Mouse (Mus musculus) adrenal gland, adult 2 months (tissue): ENCODE results near the gene Tceanc2. TPM values are rescaled to one million over a fixed set of nuclear protein-coding genes. Genes with fewer than 3 reads are reported as not detected.
A peak's percentile ranks its signal among the peaks of the same experiment; 100 is the strongest.
"Not testable (repeated sequence)": the region's sequence is repeated elsewhere in the genome, so short reads cannot be mapped to it uniquely, and the experiment has no call there.

Source experiments
- DNase-seq: peaks from one replicate; pipeline ENCODE4 v3.0.0; 2021
- polyA plus RNA-seq: library from polyadenylated mRNA; depleted of rRNA; stranded (reverse); fragments of >200 nt; gene quantifications from 2 replicates; pipeline ENCODE4 v1.2.3, GENCODE M21; 2012
- total RNA-seq, 2 experiments: library from RNA; stranded (reverse); gene quantifications; 2 replicates each; pipeline ENCODE4 v1.2.3; 2021

Gene Tceanc2
- total and polyA plus RNA-seq, 3 experiments = 5.4 to 26.7 (median 22.7) TPM

DNA sequence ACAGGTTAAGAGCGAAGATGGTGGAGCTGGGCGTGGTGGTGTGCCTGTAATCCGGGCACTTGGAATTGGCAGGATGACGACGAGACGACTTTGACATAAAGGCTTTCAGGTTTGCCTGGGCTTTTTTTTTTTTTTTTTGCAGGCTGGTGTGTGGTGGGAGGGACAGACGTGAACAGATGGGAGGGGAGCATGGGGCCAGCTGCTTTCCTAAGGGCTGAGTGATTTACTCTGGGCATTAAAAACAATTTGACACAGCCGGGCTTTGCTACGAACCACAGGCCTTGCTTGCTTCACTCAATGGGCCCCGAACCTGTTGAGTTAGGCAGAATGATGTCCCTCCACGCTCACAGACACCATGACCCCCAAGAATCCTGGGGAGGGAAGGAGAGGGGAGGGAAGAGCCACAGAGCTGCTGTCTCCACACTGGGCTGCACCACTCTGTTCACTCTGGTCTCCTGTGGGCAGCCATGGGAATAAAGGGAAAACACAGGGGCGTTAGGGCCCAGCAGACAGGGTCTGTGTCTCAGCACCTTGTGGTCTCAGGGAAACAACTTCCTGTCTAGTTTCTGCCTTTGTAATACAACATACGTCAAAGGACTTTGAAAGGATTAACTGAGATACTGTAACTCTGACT is 51.9 kb downstream of the Tceanc2 start:
- no peak for DNase-seq

DNA sequence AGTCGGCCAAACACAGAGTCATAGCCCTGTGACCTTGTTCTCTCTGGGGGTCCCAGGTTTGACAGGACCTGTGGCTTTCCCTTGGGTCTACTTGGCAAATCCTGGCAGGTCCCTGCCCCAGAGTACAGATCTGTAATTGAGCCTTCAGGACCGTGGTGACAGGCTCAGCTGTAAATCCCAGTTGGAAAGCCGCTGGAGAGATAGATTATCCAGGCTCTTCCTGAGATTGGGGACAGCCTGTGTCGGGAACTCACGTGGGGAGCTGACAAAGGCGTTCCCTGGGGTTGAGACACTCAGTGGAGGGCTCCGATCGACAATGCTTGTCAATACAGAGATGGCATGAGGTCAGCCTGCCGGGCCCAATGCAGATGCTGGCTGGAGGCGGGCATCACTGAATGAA is 52.5 kb downstream of the Tceanc2 start:
- no peak for DNase-seq

- DNase-seq = no peak
These were observed 53.8 kb downstream of the Tceanc2 start for GRCm38 (mm10) chr4:107125101-107125500.

DNA sequence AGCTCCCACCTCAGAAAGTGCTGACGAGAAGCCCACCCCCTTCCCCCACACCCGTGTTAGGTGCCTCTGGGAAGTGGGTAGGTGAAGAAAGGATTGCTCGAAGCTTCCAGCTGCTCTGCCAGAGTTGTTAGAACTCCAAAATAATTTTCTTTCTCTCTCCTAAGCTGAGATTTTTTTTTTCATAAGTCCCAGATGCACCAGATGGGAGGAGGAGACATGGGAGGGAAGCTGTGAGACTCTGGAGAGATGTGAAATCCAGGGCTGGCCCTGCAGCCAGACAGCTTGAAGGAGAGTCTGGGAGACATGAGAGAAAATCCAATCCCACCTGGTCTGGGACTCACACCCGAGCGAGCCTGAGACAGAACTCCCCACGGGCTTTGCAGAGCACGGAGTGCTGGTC is 54.5 kb downstream of the Tceanc2 start:
- DNase-seq = no peak

- DNase-seq = peak; percentile 27
These were observed 57.6 kb downstream of the Tceanc2 start for GRCm38 (mm10) chr4:107121165-107121943.

- no peak for DNase-seq
These were observed 58.2 kb downstream of the Tceanc2 start for GRCm38 (mm10) chr4:107120676-107121075.

DNA sequence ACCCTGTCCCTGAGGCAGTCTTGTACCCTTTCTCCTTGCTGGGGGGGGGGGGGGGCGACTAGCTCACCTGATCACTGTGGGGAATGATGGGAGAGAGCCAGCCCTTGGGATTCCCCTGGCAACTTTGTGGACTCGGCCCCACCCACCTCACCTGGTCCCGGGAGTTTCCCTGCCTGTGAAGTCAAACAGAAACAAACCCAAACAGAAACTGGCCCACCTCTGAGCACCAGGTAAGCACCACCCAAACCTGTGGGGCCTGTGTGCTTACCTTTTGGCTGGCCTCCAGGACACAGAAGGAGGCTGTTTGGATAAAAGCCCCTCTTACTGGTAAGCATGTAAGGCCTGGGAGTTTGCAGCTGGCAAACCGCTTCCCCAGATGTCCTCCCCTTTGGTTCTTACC is 59.9 kb downstream of the Tceanc2 start:
- no peak for DNase-seq

- DNase-seq = peak; percentile 80
These were observed 61.1 kb downstream of the Tceanc2 start for GRCm38 (mm10) chr4:107117741-107118385.

DNA sequence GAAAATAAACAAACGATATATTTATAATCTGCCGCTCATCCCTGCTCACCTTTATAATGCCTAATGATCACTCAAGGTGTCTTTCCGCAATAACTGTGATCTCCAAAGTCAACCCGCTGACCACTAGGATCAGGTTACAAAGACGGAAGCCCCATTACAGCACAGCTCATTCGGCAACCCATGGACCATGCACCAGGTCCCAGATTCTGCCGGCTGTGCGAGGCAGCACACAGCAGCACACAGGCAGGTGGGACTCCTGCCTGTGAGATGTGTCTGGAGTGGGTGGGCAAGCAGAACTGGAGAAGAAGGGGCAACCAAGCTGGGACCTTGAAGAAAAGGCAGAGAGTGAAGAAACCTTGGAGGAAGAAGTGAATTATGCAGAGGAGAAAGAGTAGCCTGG is 64.6 kb downstream of the Tceanc2 start:
- no peak for DNase-seq

DNA sequence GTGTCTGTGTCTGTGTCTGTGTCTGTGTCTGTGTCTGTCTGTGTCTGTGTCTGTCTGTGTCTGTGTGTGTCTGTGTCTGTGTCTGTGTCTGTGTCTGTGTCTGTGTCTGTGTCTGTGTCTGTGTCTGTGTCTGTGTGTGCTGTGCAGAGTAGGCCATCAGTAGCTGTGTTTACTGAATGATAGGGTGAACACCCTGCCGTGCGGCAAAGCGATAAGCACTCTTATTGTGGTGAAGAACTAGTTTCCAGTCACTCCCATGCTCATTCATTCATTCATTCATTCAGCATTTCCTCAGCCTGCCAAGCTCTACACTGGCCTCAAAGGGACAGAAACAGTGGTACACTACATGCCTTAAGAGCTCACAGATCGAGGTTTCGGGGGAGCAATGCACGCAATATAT is 69.7 kb downstream of the Tceanc2 start:
- not testable (repeated sequence) for DNase-seq

DNA sequence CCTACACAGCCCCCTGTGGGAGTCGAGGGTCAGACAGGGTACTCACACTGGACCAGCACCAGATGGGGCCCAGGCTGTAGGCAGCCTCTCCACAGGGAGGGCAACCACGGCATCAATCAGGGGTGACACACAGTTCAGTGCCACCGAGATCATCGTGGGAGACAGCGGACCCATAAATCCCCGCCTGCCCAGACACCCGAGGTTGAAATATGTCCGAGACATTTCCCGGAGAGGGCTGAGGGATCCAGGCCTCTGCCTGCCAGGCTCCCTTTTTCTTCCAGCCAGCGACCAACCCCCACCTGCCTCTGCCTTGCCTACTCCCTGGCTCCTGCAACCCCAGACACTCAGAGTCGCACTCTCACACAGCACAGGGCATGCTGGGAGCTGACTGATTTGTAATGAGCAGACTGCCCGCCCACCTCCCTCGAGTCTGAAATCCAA is 70.6 kb downstream of the Tceanc2 start:
- DNase-seq = peak; percentile 50

- DNase-seq = no peak
These were observed 72.1 kb downstream of the Tceanc2 start for GRCm38 (mm10) chr4:107106777-107107176.

GRCm38 (mm10) chr4:107102220-107102619 is 76.7 kb downstream of the Tceanc2 start:
- DNase-seq = no peak

- no peak for DNase-seq
These were observed 80.0 kb downstream of the Tceanc2 start for GRCm38 (mm10) chr4:107098791-107099525.

DNA sequence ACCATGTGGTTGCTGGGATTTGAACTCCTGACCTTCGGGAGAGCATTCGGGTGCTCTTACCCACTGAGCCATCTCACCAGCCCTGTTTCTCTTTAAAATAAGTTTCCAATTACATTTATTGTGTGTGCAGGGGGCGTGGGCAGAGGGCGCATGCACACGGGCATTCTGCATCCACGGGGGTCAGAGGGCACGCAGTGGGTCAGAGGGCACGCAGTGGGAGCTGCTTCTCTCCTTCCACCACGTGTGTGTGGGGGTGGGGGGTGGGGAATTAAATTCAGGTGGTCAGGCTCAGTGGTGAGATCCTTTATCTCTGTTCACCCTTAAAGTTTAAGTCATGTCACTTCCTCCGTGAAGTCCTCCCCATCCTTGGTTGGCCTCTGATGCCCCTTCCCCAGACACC is 80.5 kb downstream of the Tceanc2 start:
- DNase-seq = no peak

DNA sequence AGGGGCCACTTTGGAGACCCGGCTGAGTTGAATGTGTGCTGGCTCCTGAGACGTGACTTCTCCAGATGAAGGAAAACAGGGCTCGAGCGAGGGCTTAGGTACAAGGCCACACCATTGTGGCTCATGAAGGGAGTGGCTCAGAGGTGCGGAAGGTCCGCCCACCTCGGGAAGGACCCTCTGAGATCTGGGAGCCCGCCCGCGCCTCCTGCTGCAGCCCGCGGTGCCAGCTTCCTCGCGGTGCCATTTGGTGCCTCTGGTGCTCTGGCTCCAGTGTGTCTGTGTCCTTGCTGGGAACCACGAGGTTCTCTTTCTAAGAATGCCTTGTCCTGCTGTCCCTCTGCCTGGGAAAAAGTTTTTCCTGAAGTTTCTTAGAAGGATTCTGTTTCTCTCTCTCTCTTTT is 81.0 kb downstream of the Tceanc2 start:
- peak; percentile 26 for DNase-seq

DNA sequence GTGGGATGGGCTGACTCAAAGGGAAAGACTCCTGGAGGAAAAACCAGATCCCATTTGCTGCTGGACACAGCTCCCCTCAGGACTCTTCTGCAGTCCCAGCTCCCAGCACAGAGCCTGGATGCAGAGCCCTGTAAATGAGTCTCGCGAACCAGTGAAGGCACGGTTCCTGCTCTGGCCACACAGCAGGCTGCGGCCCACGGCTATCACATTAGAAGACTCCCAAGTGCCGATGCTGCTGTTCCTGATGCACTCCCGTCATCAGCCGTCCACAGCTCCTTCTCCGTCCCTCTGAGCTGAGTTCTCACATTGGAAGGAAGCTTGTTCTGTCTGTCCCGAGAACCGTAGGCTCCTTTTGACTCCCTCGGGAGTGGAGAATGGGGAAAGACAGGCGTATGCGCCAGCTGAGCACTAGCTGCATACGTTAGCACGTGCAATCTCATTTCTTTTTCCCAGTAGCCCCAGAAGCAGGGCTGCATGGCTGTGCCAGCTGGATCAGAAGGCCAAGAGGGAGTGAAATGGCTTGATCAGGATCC is 82.0 kb downstream of the Tceanc2 start, which contains the start of gene Cdcp2:
TSS of gene Cdcp2 (plus strand) at position 51 of the 533 bp plus-strand sequence.
- no peak for DNase-seq

GRCm38 (mm10) chr4:107096043-107096442 is 82.9 kb downstream of the Tceanc2 start:
- no peak for DNase-seq

GRCm38 (mm10) chr4:107094484-107095187 is 84.3 kb downstream of the Tceanc2 start:
- no peak for DNase-seq

DNA sequence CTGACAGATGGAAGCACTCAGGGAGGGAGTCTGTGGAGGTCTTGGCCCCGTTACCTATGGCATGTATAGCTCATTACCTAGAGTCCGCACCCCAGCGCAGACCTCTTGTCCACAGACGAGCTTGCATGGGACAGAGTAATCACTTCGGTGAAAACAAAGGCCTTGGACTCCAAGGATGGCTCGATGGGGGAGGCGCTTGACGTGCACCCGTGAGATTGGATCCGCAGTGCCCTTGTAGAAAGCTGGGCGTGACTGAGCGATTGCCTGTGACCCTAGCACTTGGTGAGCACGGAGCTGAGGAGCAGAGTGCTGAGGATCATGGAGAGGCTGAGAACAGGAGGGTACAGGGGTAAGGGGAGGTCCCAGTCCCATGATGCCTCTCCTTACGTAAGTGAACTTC is 87.2 kb downstream of the Tceanc2 start:
- DNase-seq = peak; percentile 88

DNA sequence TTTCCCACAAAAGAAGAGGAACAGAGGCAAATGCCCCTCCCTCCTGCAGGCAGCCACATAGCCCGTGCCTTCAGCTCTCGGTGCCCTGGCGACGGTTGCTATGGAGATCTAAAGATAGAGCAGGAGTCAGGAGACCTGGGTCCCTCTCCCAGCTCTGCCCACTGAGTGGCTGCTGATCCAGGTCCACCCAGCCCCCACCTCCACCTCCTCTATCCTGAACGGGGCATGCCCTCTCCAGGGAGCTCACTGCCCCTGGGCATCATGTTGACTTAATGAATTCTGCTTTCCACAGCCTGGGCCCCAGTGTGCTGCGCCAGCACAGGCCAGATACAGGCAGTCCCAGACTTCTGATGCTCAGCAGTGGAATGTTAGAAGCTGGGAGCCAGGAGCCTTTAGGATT is 94.1 kb downstream of the Tceanc2 start:
- DNase-seq = peak; percentile 76
